Mouse (Mus musculus): Measurements from ENCODE around the gene 4930519G04Rik. TPM values are rescaled to one million over a fixed set of nuclear protein-coding genes. Genes with fewer than 3 reads are reported as not detected.
"Not testable (repeated sequence)": the region's sequence is repeated elsewhere in the genome, so short reads cannot be mapped to it uniquely, and the experiment has no call there.

4930519G04Rik gene
- polyA plus RNA-seq, 1 experiment from 2014 or later, result not detected

DNA sequence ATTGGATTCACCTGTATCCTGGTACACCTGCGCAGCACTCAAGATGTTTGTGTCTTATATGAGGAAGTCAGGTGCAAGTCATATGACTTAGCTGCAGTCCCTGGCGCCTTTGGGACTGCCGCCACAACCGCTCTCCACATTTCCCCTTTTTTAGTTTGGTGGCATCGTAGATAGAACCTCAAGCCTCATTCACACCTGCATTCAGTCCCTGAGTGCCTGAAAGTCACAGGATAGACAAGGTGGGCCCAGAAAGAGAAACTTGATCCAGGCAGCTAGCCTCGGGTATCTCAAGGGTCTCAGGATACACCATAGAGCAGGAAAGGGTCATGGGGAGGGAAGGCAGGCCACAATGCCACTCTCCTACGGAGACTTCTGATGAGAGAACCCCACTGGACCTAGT, 28.9 kb downstream of the 4930519G04Rik start:
- H3K27ac ChIP-seq; H3K4me2 ChIP-seq; H3K9me3 ChIP-seq (replicated peaks); H3K36me3 ChIP-seq; H3K27me3 ChIP-seq; H3K4me3 ChIP-seq (replicated peaks); H3K4me1 ChIP-seq (replicated peaks); DNase-seq; ATAC-seq (ENCODE audit: low read depth); H3K9ac ChIP-seq: not testable (repeated sequence)
- 62% methylated on average over 6 of the region's 7 CpGs for WGBS (ENCODE audit: insufficient replicate concordance)

DNA sequence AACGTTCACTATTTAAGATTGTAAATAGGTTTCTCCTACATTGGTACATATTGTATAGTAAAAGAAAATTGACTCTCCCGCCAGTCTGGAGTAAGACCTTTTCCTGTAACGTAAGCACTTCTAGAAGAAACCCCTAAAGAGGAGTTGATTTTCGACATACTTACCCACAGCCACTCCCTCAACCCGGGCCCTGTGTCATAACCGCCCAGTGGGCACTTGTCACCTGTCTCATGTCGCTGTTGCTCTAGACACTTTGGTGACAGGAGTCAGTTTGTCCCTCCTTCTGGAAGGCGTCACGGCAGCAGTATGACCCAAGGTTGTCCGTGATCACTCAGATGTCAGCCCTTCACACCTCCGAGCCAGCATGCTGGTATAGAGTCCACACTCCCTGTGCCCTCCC, 29.6 kb downstream of the 4930519G04Rik start:
- Histone ChIP-seq H3K36me3 (no peaks in the 10 kb centered on the region), H3K4me1 (replicated peaks) (no peaks in the 10 kb centered on the region), H3K4me2 (no peak overlapping the region), H3K9me3 (replicated peaks) (no peaks in the 10 kb centered on the region), H3K27ac (no peak overlapping the region), H3K4me3 (replicated peaks) (no peak overlapping the region), H3K9ac (no peak overlapping the region), H3K27me3 (peaks cover 4% of the 10 kb centered on the region; the same call in 1 of the 2 replicates)
- no peak for DNase-seq
- no peak for ATAC-seq (ENCODE audit: low read depth)
- WGBS (ENCODE audit: insufficient replicate concordance), result 76% methylated on average over 11 of the region's 11 CpGs

DNA sequence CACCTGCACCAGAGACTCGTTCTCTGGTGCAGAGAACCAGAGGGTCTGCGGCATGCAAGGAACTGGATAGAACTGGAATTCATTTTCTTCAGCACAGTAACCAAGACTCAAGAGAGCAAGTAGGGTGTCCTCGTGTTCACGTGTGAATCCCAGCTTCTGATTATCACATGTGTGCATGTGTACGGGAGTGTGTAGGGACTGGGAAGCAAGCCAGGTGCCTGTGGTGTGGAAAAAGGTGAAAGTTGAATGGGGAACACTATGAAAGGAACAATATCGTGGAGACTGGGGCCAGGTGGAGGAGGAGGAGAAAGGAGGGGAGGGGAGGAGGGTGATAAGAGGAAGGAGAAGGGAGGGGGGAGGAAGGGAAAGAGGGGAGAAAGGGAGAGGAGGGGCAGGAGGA, 33.3 kb downstream of the 4930519G04Rik start:
- WGBS (ENCODE audit: insufficient replicate concordance), result 57% methylated on average over 6 of the region's 6 CpGs
- Histone ChIP-seq H3K9me3 (replicated peaks) (no peaks in the 10 kb centered on the region), H3K4me3 (replicated peaks) (no peak overlapping the region), H3K4me2 (no peak overlapping the region), H3K36me3 (no peaks in the 10 kb centered on the region), H3K27me3 (no peaks in the 10 kb centered on the region), H3K27ac (no peak overlapping the region), H3K9ac (no peak overlapping the region), H3K4me1 (replicated peaks) (no peaks in the 10 kb centered on the region)
- no peak for ATAC-seq (ENCODE audit: low read depth)
- no peak for DNase-seq

DNA sequence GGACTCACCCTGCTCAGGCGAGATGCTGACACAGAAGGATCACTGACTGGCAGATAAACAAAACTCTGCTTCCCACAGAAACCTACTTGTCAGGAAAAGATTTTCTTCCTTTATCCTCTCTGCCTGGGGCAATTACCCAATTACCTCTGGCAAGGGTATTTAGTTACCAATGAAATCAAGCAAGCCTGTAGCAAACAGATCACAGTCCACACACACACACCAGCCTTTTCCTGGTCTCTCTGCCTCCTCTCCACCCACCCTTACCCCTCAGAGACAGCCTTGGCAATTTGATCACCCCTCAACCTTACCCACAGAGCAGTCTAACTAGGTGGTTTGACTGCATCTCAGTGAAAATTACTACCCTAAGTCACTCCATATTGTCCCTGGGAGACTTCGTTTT, 35.5 kb downstream of the 4930519G04Rik start:
- no peak for DNase-seq
- no peaks in the 10 kb centered on the region for H3K9me3 ChIP-seq (replicated peaks)
- H3K9ac ChIP-seq, result no peak overlapping the region
- 66% methylated on average over 2 of the region's 2 CpGs for WGBS (ENCODE audit: insufficient replicate concordance)
- no peaks in the 10 kb centered on the region for H3K4me1 ChIP-seq (replicated peaks)
- no peak for ATAC-seq (ENCODE audit: low read depth)
- no peak overlapping the region for H3K27ac ChIP-seq
- H3K4me2 ChIP-seq, result no peak overlapping the region
- no peaks in the 10 kb centered on the region for H3K27me3 ChIP-seq
- no peak overlapping the region for H3K4me3 ChIP-seq (replicated peaks)
- no peaks in the 10 kb centered on the region for H3K36me3 ChIP-seq

DNA sequence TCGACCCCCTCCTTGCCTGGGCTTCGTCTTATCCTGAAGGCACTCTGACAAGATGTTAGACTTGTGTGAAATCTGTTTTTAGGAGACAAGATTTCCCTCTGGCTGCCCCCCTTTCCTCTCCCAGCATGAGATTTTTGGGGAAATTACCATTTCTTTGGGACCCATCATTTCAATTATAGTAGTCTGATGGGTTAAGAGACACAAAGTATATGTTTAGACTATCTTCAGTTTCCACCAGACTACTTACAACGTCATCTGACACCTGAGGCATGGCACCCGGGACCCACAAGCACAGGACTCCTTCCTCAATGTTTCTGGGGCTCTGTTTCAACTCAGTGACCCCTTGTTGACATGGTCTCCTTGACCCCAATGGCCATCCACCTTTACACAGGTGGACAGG, 42.1 kb downstream of the 4930519G04Rik start:
- DNase-seq, result no peak
- no peaks in the 10 kb centered on the region for H3K9me3 ChIP-seq (replicated peaks)
- no peak overlapping the region for H3K9ac ChIP-seq
- no peaks in the 10 kb centered on the region for H3K36me3 ChIP-seq
- no peak overlapping the region for H3K4me2 ChIP-seq
- no peak for ATAC-seq (ENCODE audit: low read depth)
- H3K4me3 ChIP-seq (replicated peaks), result no peak overlapping the region
- WGBS (ENCODE audit: insufficient replicate concordance), result 65% methylated on average over 4 of the region's 4 CpGs
- peaks cover 14% of the 10 kb centered on the region; the same call in 1 of the 2 replicates for H3K27me3 ChIP-seq
- no peak overlapping the region for H3K27ac ChIP-seq
- H3K4me1 ChIP-seq (replicated peaks), result peaks cover 10% of the 10 kb centered on the region; the same call in 1 of the 2 replicates

DNA sequence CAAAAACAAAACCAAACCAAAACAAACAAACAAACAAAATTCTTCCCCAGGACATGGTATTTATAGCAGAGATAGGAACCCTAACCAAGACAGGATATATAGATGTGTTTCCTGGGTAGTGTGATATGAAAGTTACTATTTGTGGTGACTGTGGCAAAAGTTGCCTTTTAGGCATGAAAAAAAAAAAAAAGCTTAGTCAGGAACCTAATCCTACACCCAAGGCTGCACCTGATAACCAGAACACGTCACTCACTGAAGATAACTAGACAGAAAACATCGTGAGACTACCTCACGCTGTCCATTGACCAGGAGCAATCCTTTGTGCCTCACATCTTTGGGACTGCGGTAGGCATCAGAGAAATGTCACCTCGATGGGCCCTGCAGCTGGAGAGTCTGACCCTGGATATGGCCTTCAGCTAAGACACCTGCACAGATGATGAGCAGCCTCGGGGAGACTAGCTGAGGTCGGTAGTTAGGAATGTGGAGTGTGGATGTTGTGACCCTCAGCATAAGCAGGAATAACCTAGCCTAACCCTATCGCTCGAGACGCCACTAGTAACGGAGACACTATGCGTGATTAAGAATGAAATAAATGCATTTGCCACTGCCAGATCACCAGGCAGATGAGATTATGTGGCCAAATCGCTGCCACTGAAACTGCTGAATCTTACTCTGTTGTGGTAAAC, 43.4 kb downstream of the 4930519G04Rik start, which contains the start of gene Oasl2:
TSS of gene Oasl2 (plus strand) at position 249 of the 686 bp plus-strand sequence.
- Histone ChIP-seq H3K4me3 (replicated peaks) (peak within 1 kb of the TSS; percentile 11), H3K4me2 (peak within 1 kb of the TSS; percentile 41), H3K27ac (no peak within 1 kb of the TSS), H3K4me1 (replicated peaks) (peaks cover 10% of the 10 kb centered on the region; the same call in 1 of the 2 replicates), H3K9ac (no peak within 1 kb of the TSS), H3K9me3 (replicated peaks) (no peaks in the 10 kb centered on the region), H3K27me3 (peaks cover 14% of the 10 kb centered on the region; the same call in 1 of the 2 replicates), H3K36me3 (no peaks in the 10 kb centered on the region)
- DNase-seq (no peak), ATAC-seq (ENCODE audit: low read depth) (no peak)
- 44% methylated on average over 13 of the region's 13 CpGs for WGBS (ENCODE audit: insufficient replicate concordance)

DNA sequence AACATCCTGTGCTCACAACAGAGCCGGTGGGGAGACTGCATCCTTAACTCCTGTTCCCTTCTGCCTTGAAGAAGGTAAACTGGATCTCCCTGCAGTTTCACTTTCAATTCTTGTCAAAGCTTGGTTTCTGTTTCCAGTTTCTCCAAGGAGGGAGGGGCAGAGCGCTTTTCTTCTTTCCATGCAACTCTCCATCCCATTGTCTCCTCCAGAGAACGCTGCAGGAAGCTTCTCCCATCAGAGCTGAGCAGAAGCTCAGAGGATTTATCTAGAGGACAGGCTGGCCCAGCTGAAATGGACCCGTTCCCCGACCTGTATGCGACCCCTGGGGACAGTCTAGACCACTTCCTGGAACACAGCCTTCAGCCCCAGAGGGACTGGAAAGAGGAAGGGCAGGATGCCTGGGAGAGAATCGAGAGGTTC, 43.9 kb downstream of the 4930519G04Rik start:
- DNase-seq, result no peak
- peaks cover 14% of the 10 kb centered on the region; the same call in 1 of the 2 replicates for H3K27me3 ChIP-seq
- H3K9ac ChIP-seq, result no peak overlapping the region
- no peaks in the 10 kb centered on the region for H3K36me3 ChIP-seq
- WGBS (ENCODE audit: insufficient replicate concordance), result 3% methylated on average over 7 of the region's 7 CpGs
- H3K27ac ChIP-seq, result no peak overlapping the region
- ATAC-seq (ENCODE audit: low read depth), result no peak
- peak overlapping the region; percentile 41 for H3K4me2 ChIP-seq
- H3K4me3 ChIP-seq (replicated peaks), result peak overlapping the region; percentile 11
- no peaks in the 10 kb centered on the region for H3K9me3 ChIP-seq (replicated peaks)
- peaks cover 10% of the 10 kb centered on the region; the same call in 1 of the 2 replicates for H3K4me1 ChIP-seq (replicated peaks)

DNA sequence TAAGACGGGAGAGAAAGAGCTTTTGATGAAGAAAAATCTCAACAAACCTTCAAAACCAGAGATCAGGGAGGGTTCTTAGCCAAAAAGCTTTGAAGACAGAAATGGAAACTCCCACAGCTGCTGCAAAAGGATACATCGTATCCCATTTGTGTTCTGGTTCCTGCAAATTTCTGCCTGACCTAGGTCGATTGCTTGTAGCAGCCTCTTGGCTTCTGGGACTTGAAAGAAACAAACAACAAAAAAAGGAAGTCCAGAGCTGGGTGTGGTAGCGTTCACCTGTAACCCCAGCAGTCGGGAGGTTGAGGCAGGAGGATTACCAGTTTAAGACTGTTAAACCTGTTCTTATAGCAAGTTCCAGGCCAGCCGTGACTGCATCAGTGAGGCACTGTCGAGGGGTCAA, 45.4 kb downstream of the 4930519G04Rik start:
- 52% methylated on average over 7 of the region's 7 CpGs for WGBS (ENCODE audit: insufficient replicate concordance)
- ATAC-seq (ENCODE audit: low read depth), result no peak
- Histone ChIP-seq H3K27me3 (peaks cover 14% of the 10 kb centered on the region; the same call in 1 of the 2 replicates), H3K4me3 (replicated peaks) (no peak overlapping the region), H3K9ac (no peak overlapping the region), H3K4me1 (replicated peaks) (peaks cover 10% of the 10 kb centered on the region; the same call in 1 of the 2 replicates), H3K4me2 (no peak overlapping the region), H3K9me3 (replicated peaks) (no peaks in the 10 kb centered on the region), H3K36me3 (no peaks in the 10 kb centered on the region), H3K27ac (no peak overlapping the region)
- no peak for DNase-seq

DNA sequence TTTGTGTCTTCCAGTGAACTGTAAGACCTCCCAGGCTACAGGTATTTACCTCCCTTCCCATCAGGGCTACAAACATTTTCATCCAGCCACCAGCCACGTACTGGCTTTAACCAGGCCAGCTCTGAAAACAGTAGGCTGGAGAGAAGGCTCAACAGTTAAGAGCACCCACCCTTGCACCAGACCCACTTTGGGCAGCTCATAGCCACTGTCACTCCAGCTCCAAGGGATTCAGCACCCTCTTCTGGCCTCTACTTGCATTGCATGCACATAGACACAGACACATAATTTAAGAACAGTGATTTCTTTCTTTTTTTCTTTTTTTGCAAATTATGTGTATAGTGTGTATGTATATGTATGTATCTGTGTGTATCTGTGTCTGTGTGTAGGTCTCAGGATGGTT, 48.9 kb downstream of the 4930519G04Rik start:
- ATAC-seq (ENCODE audit: low read depth) (no peak), DNase-seq (no peak)
- Histone ChIP-seq H3K9ac (no peak overlapping the region), H3K4me3 (replicated peaks) (no peak overlapping the region), H3K4me1 (replicated peaks) (no peaks in the 10 kb centered on the region), H3K36me3 (no peaks in the 10 kb centered on the region), H3K27ac (no peak overlapping the region), H3K4me2 (no peak overlapping the region), H3K27me3 (peaks cover 14% of the 10 kb centered on the region; the same call in 1 of the 2 replicates), H3K9me3 (replicated peaks) (no peaks in the 10 kb centered on the region)
- WGBS (ENCODE audit: insufficient replicate concordance), result 25% methylated on average over 1 of the region's 1 CpGs

DNA sequence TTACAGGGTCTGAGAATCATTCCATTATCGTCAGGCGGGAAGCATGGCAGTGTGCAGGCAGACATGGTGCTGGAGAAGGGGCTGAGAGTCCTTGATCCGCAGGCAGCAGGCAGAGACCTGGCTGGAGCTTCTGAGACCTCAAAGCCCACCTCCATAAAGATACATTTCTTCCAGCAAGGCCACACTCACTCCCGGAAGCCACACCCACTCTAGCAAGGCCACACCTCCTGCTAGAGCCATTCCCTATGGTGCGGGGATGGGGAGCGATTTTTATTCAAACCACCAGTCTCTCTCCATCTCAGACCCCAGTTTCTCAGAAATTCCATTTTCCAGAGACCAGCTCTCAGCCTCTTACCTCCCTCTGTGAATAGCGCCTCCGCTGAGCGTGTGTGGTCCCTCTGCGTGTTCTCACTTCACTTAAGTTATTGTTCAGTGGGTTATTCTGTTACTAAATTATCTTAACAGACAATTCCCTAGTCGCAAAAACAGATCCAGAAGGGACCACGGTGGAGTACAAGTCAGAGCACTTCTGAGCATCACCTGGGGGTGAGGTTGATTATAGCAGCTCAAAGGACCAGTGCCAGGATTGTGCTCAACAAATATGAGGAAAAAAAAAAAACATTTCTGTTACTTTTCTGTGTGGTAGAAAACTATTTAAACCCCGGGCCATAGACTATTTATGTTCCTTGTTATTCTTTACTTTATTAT, 55.3 kb downstream of the 4930519G04Rik start:
- no peaks in the 10 kb centered on the region for H3K4me1 ChIP-seq (replicated peaks)
- no peaks in the 10 kb centered on the region for H3K9me3 ChIP-seq (replicated peaks)
- no peak overlapping the region for H3K27ac ChIP-seq
- H3K36me3 ChIP-seq, result no peaks in the 10 kb centered on the region
- no peaks in the 10 kb centered on the region for H3K27me3 ChIP-seq
- DNase-seq (no peak), ATAC-seq (ENCODE audit: low read depth) (no peak)
- H3K9ac ChIP-seq, result no peak overlapping the region
- H3K4me2 ChIP-seq, result no peak overlapping the region
- WGBS (ENCODE audit: insufficient replicate concordance), result 54% methylated on average over 13 of the region's 13 CpGs
- H3K4me3 ChIP-seq (replicated peaks), result no peak overlapping the region

DNA sequence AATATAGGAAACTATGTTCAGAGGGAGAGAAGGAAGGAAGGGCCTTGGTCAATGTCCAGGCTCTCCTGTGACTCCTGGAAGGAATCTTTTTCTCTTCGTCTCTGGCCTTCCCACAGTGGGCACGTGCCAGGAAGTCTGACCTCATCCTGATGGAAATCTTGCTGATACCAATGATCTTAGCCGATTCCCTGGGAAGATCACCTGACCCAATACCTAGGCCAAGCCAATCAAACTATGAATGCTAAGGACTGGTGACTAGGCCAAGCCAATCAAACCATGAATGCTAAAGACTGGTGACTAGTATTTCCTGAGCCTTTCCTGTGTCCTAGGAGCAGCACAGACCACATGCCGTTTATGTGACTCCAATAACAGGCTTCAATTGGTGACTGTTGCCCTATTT, 60.2 kb downstream of the 4930519G04Rik start:
- Histone ChIP-seq H3K4me2 (no peak overlapping the region), H3K9me3 (replicated peaks) (no peaks in the 10 kb centered on the region), H3K27ac (no peak overlapping the region), H3K4me1 (replicated peaks) (no peaks in the 10 kb centered on the region), H3K9ac (no peak overlapping the region), H3K4me3 (replicated peaks) (no peak overlapping the region), H3K36me3 (no peaks in the 10 kb centered on the region), H3K27me3 (no peaks in the 10 kb centered on the region)
- DNase-seq (no peak), ATAC-seq (ENCODE audit: low read depth) (no peak)
- WGBS (ENCODE audit: insufficient replicate concordance), result 43% methylated on average over 4 of the region's 4 CpGs
